Mouse (Mus musculus) heart, embryonic 14.5 days (tissue): ENCODE measurements around the gene Commd7. TPM values are rescaled to one million over a fixed set of nuclear protein-coding genes. Genes with fewer than 3 reads are reported as not detected.

Experiments used
- ATAC-seq: fragments of 200-750 bp; cut with Nextera tagmentation; 2 replicates; pipeline ENCODE4 v1.8.0; 2017; ENCODE audit warnings: low read depth, moderate TSS enrichment; ENCODE audit not compliant: insufficient number of reproducible peaks, insufficient read depth, low FRiP score
- H3K27ac ChIP-seq, 2 experiments: fragments of 200-500 bp in 1 of 2; fragments of 300-500 bp in 1 of 2; sonication (generic) in 1 of 2; replicated peaks in 1 of 2; 2 replicates each; pipeline ENCODE4 v1.5.1; 2012 to 2014; ENCODE audit warnings: low read depth in 2 of 2, low read length in 2 of 2, control low read depth in 1 of 2, mild to moderate bottlenecking in 1 of 2, mixed read lengths in 1 of 2; ENCODE audit not compliant: control insufficient read depth in 1 of 2, insufficient read depth in 1 of 2
- H3K27me3 ChIP-seq: fragments of 300-500 bp; sonication (generic); 2 replicates; pipeline ENCODE4 v1.6.1; 2014; ENCODE audit warnings: mild to moderate bottlenecking, low read length, control low read depth; ENCODE audit not compliant: control insufficient read depth, insufficient read depth
- H3K36me3 ChIP-seq: fragments of 300-500 bp; sonication (generic); 2 replicates; pipeline ENCODE4 v1.6.1; 2014; ENCODE audit warnings: mild to moderate bottlenecking, control low read depth, low read length, mixed read lengths; ENCODE audit not compliant: control insufficient read depth, insufficient read depth
- H3K4me1 ChIP-seq, 2 experiments: fragments of 200-500 bp in 1 of 2; fragments of 300-500 bp in 1 of 2; sonication (generic) in 1 of 2; 2 replicates each; pipeline ENCODE4 v1.6.1; 2012 to 2014; ENCODE audit warnings: low read length in 2 of 2, control low read depth in 1 of 2, mixed read lengths in 1 of 2; ENCODE audit not compliant: control insufficient read depth in 2 of 2, insufficient read depth in 2 of 2
- H3K4me2 ChIP-seq: fragments of 300-500 bp; sonication (generic); 2 replicates; pipeline ENCODE4 v1.6.1; 2014; ENCODE audit warnings: mild to moderate bottlenecking, low read length
- H3K4me3 ChIP-seq, 2 experiments: fragments of 200-500 bp in 1 of 2; fragments of 300-500 bp in 1 of 2; sonication (generic) in 1 of 2; 2 replicates each; pipeline ENCODE4 v1.5.1; 2012 to 2014; ENCODE audit warnings: low read length in 2 of 2, mild to moderate bottlenecking in 2 of 2, control low read depth in 1 of 2, low read depth in 1 of 2, moderate library complexity in 1 of 2; ENCODE audit not compliant: control insufficient read depth in 1 of 2, insufficient read depth in 1 of 2
- H3K9ac ChIP-seq: fragments of 300-500 bp; sonication (generic); 2 replicates; pipeline ENCODE4 v1.6.1; 2014; ENCODE audit warnings: mild to moderate bottlenecking, low read length
- H3K9me3 ChIP-seq: fragments of 300-500 bp; sonication (generic); 2 replicates; pipeline ENCODE4 v1.6.1; 2016; ENCODE audit warnings: low read length, control low read depth; ENCODE audit not compliant: control insufficient read depth
- WGBS: fragments of 180-500 bp; shearing (Covaris S2); extraction: QIAGEN DNeasy Blood & Tissue Kit; methylation state at CpG from one replicate; pipeline ENCODE4 v1.1.7; 2014; 5-methylcytosine and 5-hydroxymethylcytosine counted together
- polyA plus RNA-seq: library from polyadenylated mRNA; unstranded; fragments of >200 nt; fragmentation: Nextera tagmentation; extraction: Ambion mirVana; gene quantifications from 2 replicates; pipeline ENCODE4 v1.2.1, GENCODE M21; 2014

The Commd7 gene
- polyA plus RNA-seq, 1 experiment from 2014 or later, result 54.2 TPM

DNA sequence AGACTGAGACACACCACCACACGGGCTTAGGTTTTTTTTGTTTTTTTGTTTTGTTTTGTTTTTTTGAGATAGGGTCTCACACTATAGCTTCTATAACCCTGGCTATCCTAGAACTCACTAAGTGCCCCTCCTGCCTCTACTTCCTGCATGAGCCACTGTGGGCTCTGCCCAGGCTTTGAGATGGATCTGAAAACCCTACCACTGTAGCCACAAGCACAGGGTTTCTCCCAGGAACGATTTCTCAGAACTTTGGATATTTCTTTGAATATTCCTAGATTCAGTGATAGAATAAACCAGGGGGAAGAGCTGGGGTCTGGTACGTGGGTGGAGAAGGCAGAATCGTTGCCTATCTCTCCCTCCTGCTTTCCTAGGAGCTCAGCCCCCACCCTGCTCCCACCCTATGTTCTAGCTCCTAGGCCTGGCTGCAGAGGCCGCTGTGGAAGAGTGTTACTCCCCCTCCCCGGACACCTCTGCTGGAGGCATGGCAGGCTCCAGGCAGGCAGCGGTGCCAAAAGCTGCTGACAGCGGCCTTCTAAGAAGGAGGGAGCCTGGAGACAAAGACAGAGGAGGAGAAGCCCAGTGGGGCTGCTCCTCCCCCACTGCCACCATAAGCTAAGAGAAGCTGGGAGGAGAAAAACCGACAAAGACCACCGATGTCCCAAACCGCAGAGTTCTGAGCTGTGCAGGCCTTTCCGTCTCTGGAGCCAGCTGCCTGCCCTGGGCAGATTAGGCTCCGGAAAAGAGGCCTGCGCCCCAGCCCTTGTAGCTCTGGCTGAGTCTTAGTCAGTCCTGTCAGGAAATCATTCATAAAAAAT lies 21.9 kb downstream of the Commd7 start:
- H3K27me3 ChIP-seq, result no peaks in the 10 kb centered on the region
- H3K4me3 ChIP-seq, result no peak overlapping the region
- H3K9ac ChIP-seq, result peak overlapping the region; percentile 52
- no peak overlapping the region for H3K4me2 ChIP-seq
- H3K36me3 ChIP-seq, result 0 out of 2 replicates have a peak, but pooled peaks cover 5% of the 10 kb centered on the region
- H3K4me1 ChIP-seq, result peaks cover 29 to 30% of the 10 kb centered on the region in 2 experiments
- peak overlapping the region; percentile 70 to 82 for H3K27ac ChIP-seq
- peak; percentile 56; the same call in 1 of the 2 replicates for ATAC-seq
- H3K9me3 ChIP-seq, result no peaks in the 10 kb centered on the region
- 13% methylated on average over 14 of the region's 14 CpGs for WGBS

DNA sequence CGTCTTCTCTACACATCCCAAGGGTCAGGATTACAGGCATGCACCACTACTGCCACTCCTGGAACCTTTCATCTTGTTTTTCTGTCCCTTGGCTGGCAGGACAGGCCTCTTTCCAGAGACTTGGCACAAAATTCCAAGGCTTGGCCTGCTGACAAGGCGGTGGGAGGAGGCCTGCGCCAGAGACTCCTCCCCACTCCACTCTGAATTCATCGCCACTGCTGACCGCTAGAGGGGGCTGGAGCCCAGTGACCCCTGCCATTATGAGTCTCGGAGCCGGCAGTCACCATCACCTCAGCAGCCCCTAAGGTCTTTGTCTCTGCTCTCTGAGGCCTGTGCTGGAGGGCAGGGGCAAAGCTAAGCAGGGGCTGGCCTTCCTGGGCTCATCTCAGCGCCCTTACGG lies 23.0 kb downstream of the Commd7 start:
- 13% methylated on average over 9 of the region's 9 CpGs for WGBS
- no peak overlapping the region for H3K4me2 ChIP-seq
- no peaks in the 10 kb centered on the region for H3K9me3 ChIP-seq
- H3K4me3 ChIP-seq, result no peak overlapping the region
- H3K9ac ChIP-seq, result no peak overlapping the region; the same call in 1 of the 2 replicates
- no peaks in the 10 kb centered on the region for H3K27me3 ChIP-seq
- ATAC-seq, result peak; percentile 53
- H3K36me3 ChIP-seq, result no peaks in the 10 kb centered on the region
- peaks cover 29 to 30% of the 10 kb centered on the region in 2 experiments for H3K4me1 ChIP-seq
- H3K27ac ChIP-seq, result peak overlapping the region; percentile 26 to 30; a peak in 2 of 4 replicates

DNA sequence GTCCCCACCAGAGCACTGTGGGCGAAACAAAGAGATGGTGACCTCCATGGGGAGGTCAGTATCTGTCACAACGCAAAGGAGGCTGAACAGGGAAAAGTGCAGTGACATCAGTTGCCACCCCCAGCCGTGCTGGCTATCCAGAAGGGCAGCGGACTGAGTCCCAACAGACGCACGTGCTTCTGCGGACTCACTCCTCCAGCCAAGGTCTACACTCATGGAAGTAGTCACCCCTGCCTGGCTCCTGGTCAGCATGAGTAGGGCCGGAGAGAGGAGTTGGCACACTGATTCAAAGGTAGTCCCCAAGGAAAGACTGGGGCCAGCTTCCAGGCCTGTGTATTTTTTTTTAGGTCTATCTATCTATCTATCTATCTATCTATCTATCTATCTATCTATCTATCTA lies 23.5 kb downstream of the Commd7 start:
- H3K36me3 ChIP-seq, result no peaks in the 10 kb centered on the region
- H3K9me3 ChIP-seq, result no peaks in the 10 kb centered on the region
- H3K4me2 ChIP-seq, result no peak overlapping the region
- H3K27me3 ChIP-seq, result no peaks in the 10 kb centered on the region
- peaks cover 29 to 30% of the 10 kb centered on the region in 2 experiments for H3K4me1 ChIP-seq
- H3K9ac ChIP-seq, result no peak overlapping the region
- no peak for ATAC-seq
- WGBS, result 82% methylated on average over 8 of the region's 8 CpGs
- no peak overlapping the region for H3K4me3 ChIP-seq
- no peak overlapping the region for H3K27ac ChIP-seq

DNA sequence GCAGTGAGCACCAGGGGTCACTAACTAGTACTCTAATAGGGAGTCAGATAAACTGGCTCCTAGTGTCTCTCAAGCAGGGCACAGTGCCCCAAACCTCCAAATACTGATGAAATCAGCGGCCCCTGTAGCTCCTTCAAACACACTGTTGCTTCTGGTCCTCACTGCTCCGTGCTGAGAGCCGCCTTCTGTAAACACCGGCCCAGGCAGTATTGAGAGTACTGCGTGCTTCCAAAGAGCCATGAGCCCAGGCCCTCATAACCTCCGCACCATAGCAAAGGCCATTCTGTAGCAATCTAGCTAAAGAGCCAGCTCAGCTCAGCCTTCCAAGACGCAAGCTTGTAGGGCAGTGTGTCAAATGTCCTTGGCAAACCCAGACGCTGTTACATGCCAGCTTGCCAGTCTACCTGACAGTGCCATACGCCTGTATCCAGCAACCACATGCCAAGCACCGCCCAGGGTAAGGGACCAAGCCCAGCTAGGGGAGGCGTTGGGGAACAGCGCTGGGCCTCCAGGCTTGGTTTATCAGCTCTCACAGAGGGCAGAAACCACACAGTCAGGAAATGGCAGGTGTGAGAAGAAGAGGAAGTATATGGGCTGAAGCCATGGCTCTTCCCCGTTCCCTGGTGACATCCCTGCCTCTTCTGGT lies 24.6 kb downstream of the Commd7 start:
- no peaks in the 10 kb centered on the region for H3K36me3 ChIP-seq
- H3K27me3 ChIP-seq, result no peaks in the 10 kb centered on the region
- no peak overlapping the region; a peak in 1 of 4 replicates for H3K27ac ChIP-seq
- H3K9me3 ChIP-seq, result no peaks in the 10 kb centered on the region
- no peak for ATAC-seq
- H3K4me1 ChIP-seq, result peaks cover 27 to 29% of the 10 kb centered on the region in 2 experiments
- H3K4me3 ChIP-seq, result no peak overlapping the region
- no peak overlapping the region for H3K9ac ChIP-seq
- 81% methylated on average over 13 of the region's 13 CpGs for WGBS
- no peak overlapping the region for H3K4me2 ChIP-seq

DNA sequence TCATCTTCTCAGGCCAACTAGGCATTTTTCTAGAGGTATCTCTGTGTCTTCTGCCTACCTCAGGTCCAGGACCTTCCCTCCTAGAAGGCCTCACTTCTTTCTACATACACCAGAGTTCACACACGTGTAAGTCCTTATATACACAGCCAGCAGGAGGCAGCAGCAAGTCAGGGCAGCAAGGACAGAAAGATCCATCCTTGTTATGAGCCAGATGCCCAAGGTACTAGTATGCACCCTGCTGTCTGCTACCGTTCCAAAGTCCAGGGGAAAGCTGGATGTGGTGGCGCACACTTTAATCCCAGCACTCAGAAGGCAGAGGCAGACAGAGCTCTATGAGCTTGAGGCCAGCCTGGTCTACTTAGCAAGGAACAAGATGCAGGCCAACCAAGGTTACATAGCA lies 26.2 kb downstream of the Commd7 start:
- no peaks in the 10 kb centered on the region for H3K9me3 ChIP-seq
- ATAC-seq, result no peak
- no peak overlapping the region for H3K4me3 ChIP-seq
- no peak overlapping the region for H3K4me2 ChIP-seq
- no peaks in the 10 kb centered on the region for H3K27me3 ChIP-seq
- H3K36me3 ChIP-seq, result no peaks in the 10 kb centered on the region
- H3K27ac ChIP-seq, result no peak overlapping the region
- WGBS, result 80% methylated on average over 3 of the region's 3 CpGs
- H3K4me1 ChIP-seq, result peaks cover 20 to 25% of the 10 kb centered on the region in 2 experiments
- H3K9ac ChIP-seq, result no peak overlapping the region

DNA sequence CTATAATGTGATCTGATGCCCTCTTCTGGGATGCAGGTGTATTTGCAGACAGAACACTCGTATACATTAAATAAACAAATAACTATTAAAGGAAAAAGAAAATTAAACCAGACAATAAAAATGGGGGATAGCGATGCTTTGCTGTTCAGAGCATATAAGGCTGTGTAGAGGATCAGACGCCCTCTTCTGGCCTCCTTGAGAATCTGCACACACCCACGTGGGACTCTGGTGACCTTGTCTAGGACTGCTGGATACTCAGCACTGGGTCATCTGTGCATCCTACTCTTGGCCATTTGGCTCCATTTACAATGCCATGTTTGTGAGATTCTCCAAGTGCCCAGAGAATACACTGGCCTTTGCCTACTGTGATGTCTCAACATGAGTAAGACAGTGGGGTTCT lies 28.9 kb downstream of the Commd7 start:
- H3K4me3 ChIP-seq, result no peak overlapping the region
- ATAC-seq, result no peak
- no peak overlapping the region for H3K9ac ChIP-seq
- no peak overlapping the region for H3K4me2 ChIP-seq
- peaks cover 12 to 16% of the 10 kb centered on the region in 2 experiments for H3K4me1 ChIP-seq
- no peaks in the 10 kb centered on the region for H3K36me3 ChIP-seq
- H3K9me3 ChIP-seq, result no peaks in the 10 kb centered on the region
- no peak overlapping the region for H3K27ac ChIP-seq
- WGBS, result 42% methylated on average over 4 of the region's 4 CpGs
- no peaks in the 10 kb centered on the region for H3K27me3 ChIP-seq

DNA sequence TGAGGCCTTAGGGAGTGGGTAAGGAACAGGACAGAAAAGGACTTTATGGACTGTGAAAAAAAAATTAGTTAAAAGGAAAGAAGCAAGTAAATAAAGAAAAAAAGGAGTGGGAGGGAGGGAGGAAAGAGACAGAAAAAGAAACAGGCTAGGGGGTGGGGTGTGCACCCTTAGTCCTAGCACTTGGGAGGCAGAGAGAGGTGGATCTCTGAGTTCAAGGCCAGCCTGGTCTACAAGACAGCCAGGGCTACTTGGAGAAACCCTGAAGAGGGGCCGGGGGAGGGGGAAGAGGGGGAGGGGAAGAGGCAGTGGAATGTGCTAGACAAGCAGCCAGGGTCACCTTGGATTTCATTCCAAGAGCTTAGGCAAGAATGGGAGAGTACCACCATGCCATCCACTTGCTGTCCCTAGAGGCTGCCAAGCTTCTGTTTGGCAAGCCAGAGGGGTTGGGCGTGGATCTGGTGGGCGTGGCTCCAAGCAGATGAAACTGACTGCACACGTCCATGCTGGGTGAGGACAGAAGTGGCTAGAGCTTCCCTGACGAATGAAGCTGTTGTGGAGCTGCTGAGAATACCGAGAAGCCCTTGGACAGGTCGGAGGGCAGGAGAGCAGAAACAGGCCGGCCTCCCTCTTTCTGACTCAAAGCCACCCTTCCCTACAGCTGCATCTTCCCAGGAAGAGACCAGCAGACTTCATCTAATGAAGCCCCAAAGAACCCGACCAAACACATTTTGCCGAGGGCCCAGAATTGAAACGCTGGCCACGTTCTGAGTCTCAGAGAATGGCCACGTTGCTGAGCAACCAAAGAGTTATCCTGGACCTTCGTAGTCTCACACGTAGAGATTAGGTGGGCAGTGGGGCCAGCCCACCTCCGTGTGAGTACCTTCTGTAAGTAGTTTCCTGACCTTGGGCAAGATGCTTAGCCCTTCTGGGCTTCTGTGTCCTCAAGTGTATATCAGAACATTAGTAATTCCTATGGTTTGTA lies 31.6 kb downstream of the Commd7 start:
- ATAC-seq, result no peak
- Histone ChIP-seq H3K9ac (no peak overlapping the region), H3K4me1 (peaks cover 12 to 14% of the 10 kb centered on the region in 2 experiments), H3K4me3 (no peak overlapping the region), H3K27me3 (no peaks in the 10 kb centered on the region), H3K36me3 (no peaks in the 10 kb centered on the region), H3K9me3 (no peaks in the 10 kb centered on the region), H3K27ac (peak overlapping the region in 1 of 2 experiments; percentile 50; a peak in 2 of 4 replicates), H3K4me2 (no peak overlapping the region)
- WGBS, result 53% methylated on average over 16 of the region's 16 CpGs
